Mouse (Mus musculus): Measurements from ENCODE around the gene Zfp536.
"Not testable (repeated sequence)": the region's sequence is repeated elsewhere in the genome, so short reads cannot be mapped to it uniquely, and the experiment has no call there.

Gene Zfp536

GRCm38 (mm10) chr7:37753024-37753423 is 20.4 kb downstream of the Zfp536 start:
- DNase-seq, result no peak

DNA sequence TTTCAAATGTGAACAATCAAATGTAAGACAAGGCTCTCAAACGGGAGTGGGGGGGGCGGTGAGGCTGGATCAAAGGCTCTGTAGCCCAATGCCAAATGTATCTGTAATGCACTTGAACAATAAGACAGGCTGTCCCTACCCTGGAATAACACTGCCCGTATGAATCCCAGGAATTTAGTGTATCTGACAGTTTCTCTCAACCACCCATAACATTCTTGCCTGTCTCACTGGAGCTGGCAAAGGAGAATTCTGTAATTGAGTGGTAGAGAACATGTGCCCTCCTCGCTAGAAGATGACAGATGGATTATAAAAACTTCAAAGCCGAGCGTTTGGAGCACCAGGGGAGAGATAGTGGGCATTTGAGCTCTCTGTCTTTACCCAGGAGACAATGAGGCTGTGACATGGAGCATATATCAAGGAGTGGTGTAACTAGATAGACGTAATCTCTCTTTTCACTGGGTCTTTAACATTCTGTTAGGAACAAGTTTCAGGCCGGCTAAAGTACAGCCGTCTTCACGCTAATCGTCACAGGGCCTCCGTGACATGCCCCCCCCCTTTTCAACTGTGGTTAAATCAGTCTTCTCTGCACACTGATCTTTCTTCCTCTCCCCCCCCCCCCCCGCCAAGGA is 27.2 kb downstream of the Zfp536 start:
- no peak for DNase-seq

DNA sequence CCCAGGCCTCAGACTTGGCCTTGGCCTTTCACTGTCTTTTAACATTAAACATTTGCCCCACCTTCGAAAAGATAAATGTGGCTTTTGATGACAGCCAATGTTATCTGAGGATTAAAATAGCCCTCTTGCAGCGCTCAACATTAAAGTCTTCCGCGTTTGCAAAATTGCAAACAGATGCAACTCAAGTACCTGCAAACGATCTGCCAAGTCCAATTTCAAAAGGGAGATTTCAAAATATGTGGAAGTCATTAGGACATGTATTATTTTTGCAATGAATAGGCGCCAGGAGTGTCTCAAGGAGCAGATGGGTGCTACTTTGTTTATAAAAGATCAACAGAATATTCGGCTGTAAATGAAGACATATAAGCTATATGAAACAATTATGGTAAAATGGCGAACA is 30.1 kb downstream of the Zfp536 start:
- no peak for DNase-seq

GRCm38 (mm10) chr7:37737191-37737590 is 36.2 kb downstream of the Zfp536 start:
- DNase-seq, result no peak

- DNase-seq, result no peak
These were observed 37.1 kb downstream of the Zfp536 start for GRCm38 (mm10) chr7:37736413-37736720.

- no peak for DNase-seq
These were observed 37.6 kb downstream of the Zfp536 start for GRCm38 (mm10) chr7:37735707-37736412.

- no peak for DNase-seq
These were observed 38.3 kb downstream of the Zfp536 start for GRCm38 (mm10) chr7:37735101-37735500.

GRCm38 (mm10) chr7:37734576-37734975 is 38.9 kb downstream of the Zfp536 start:
- DNase-seq, result no peak

GRCm38 (mm10) chr7:37733996-37734395 is 39.4 kb downstream of the Zfp536 start:
- DNase-seq, result no peak

DNA sequence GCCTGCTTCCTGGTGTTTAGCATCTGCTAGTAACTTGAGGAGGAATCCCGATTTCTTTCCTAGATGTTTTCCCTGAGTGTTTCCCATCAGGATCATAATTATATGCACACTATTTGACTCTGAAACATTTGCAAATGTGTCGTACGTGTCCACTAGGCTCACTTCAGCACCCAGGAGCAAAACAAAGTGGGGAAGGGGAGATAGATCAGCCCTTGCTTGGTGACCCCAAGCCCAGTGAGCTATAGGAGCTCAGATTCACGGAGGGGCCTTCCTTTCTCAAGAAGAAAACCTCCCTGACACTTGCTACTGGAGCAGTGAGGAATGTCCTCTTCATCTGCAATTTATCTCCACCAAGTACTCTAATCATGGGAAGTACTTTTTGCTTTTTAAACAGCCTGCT is 40.7 kb downstream of the Zfp536 start:
- DNase-seq, result no peak

DNA sequence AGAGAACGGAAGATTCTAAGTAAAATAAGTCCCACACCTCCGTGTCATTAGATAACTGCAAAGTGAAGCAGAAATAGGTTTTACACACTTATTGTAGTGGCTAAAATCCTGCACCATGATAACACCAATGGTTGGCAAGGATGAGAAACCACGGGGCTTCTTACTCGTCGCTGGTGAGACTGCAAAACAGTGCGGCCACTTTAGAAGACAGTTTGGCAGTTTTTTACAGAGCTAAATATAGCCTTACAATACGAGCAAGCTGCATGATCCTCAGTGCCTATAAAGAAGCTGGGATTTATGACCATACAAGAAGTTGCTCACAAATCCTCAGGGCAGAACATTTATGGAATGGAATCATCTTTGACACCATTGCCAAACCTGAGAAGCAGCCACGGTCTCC is 45.7 kb downstream of the Zfp536 start:
- DNase-seq, result no peak

- DNase-seq, result no peak
These were observed 49.2 kb downstream of the Zfp536 start for GRCm38 (mm10) chr7:37724002-37724790.

GRCm38 (mm10) chr7:37723191-37723592 is 50.2 kb downstream of the Zfp536 start:
- no peak for DNase-seq

DNA sequence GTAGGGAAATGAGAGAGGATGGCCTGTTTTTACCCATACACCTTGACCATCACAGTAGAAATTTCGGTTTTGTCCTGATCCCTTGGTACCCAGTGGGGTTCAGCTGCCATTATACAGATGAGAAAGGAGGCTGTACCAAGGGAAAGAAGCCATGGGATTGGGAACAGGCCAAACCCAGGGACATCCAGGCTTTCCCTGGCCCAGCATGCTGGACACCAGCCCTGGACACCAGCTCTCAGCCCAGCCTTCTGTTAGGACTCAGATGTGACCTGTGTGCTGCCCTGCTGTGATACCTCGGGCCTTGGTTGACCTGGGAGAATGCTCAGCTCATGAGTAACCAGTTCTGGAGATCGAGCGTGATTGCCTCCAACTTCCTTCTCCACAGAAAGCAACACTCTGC is 51.8 kb downstream of the Zfp536 start:
- DNase-seq, result no peak

DNA sequence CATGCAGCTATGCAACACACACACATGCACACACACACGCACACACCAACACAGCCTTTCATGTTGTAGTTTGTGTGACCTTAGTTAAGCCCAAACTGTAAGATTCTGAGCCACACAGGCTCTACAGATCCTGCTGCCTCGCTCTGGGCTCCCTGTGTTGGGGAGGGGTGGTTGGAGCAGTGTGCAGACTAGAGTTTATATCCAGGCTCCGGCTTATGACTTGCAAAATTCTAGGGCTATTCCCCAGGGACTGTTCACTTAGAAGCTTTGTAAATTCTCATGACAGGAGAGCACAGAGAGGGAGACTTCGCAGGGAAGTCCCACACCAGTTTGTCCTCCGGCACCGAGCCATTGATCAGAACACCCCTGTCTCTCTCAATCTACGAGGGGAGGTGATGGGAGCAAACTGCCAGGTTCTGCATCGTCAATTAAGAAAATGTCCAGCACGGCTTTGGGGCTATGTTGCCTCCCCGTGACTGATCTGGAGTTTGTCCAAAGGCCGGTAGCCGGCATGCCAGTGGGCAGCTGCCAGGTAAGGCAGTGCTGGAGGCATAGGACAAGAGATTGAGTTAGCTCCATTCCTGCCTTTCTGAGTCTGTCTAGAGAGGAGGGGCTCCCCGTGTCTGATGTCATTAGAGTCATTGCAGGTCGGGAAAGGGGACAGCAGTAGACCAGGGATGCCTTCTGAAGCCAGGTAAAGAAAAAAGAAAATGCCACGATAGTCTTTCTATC is 54.6 kb downstream of the Zfp536 start:
- DNase-seq, result no peak

- no peak for DNase-seq
These were observed 56.4 kb downstream of the Zfp536 start for GRCm38 (mm10) chr7:37717071-37717470.

- DNase-seq, result no peak
These were observed 56.8 kb downstream of the Zfp536 start for GRCm38 (mm10) chr7:37716626-37717025.

- no peak for DNase-seq
These were observed 69.0 kb downstream of the Zfp536 start for GRCm38 (mm10) chr7:37704464-37704863.

DNA sequence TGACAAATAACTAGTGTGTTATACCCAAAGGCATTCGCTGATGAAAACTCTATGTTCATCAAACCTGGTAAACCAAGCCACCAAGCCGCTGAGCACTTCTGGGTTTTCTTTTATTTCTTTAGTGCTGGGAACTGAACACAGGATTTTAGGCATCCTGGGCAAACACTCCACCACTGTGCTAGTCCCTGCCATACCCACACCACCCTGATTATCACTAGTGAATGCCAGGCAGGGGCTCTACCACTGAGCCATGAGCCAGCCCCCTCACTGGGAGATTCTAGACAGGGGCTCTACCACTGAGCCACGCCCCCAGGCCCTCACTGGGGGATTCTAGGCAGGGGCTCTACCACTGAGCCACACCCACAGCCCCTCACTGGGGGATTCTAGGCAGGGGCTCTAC is 76.1 kb downstream of the Zfp536 start:
- DNase-seq, result not testable (repeated sequence)

DNA sequence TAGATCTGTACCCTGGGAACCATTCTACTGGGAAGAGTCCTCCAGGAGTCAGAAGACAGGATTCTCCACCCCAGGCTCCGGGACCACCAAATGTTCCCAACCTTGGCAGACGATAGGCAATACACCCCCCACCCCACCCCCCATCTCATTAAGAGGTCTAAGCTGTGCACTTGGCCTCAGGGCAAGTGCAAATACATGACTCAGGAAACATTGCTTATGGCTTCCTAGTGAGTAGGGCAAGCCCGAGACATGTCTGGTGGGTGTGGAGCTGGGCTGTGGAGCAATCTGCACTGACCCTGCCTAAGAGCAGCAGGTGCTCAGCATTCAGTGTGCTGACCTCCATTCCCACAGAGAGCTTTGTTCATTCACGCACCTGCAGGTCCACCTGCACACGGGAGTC is 78.4 kb downstream of the Zfp536 start:
- no peak for DNase-seq

DNA sequence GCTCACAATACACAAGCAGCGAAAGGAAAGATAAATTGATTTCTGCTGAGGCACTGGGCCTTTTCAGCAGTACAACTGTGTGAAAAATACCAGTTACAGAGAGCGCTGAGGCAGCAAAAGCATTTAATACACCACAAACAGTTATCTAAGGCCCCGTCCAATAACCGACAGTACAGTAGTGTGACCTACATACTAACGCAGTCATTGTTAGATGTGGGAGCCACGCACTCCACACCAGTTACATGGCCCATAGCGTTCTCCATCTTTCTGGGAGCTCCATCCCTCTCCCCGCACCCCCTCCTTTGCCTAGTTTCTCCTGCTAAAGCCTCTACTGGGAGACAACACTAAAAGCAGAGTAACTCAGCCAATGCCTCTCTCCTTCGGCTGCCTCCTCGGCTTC is 82.8 kb downstream of the Zfp536 start:
- no peak for DNase-seq

DNA sequence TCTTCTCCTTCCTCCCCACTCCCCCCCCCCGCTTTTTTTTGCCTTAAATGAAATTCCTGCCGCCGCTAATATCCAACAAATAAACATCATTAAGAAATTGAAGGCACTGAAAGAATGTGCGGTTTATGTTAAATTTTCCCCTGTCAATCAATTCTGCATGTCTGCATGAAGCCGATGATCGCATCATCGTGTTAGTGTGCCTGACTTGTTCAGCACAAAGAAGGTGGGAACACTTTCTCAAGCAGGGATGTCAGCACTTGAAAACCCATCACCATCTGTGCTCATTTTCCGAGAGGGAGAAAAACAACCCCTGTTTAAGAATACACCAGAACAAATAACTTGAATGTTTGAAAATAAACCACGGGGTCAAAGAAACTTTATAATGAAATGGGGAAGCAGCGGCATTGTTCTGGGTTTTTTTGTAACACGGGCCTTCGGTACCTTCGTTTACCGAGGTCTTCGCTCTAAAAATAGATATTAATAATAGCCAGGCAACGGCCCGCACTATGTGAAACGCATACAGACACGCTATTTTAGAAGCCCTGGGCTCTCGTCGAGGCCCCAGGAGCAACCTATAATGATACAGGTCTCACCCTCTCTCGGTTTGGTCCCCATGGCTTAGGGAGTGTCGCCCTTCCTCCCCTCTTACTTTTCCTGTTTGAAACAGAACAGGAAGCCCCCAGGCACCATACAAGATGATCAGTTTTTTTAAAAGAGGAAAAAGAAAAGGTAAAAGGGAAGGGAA is 83.7 kb downstream of the Zfp536 start:
- no peak for DNase-seq

- DNase-seq, result no peak
These were observed 84.3 kb downstream of the Zfp536 start for GRCm38 (mm10) chr7:37689107-37689511.
